In the genomic region with DNA sequence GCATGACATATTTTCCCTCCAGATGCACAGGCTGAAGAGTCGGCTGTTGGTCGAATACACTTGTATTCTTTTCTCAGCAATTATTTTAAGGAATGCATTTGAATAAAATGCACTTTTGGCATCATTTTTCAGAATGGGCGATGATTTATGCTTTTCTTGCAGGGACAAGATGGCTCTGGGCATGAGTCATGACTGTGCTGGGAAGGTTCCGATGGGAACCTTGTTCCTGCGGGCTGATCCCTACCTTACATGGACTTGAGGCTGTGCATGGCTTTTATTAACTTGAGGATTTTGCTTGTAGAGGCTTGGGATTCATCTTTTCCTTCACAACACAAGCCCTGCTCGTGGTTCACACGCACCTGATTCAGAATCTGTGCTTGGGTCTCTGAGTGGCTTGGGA, we compare ENCODE assay signal across 25 mouse cellular contexts.
DNase-seq lines count a peak whose midpoint lies in the region; ATAC-seq and TF ChIP-seq lines count a peak whose summit lies in the region.
"Had no signal": no experiment of that assay in that cellular context is flagged by ENCODE, and none has a peak within 500 bp of the region (broad histone marks: within the 10 kb centered on the region; RNA-seq: fewer than 3 reads in every experiment).

No protein-coding gene starts in this region.

- H3K4me3 ChIP-seq in lung, embryonic 14.5 days (ENCODE audit: low read depth, low read length), result no peak overlapping the region
- no peak overlapping the region for H3K4me3 ChIP-seq in embryonic fibroblast, embryonic 13.5 days (ENCODE audit: insufficient read depth, low read length)
- H3K4me3 ChIP-seq: embryonic facial prominence, embryonic 12.5 days; forebrain, embryonic 15.5 days; heart, embryonic 15.5 days; hindbrain, embryonic 13.5 days; midbrain, embryonic 12.5 days had no signal

- H3K4me2 ChIP-seq in lung, embryonic 14.5 days, result no peak overlapping the region
- H3K4me2 ChIP-seq: embryonic facial prominence, embryonic 12.5 days; forebrain, embryonic 15.5 days; heart, embryonic 15.5 days; hindbrain, embryonic 13.5 days; midbrain, embryonic 12.5 days had no signal

- DNase-seq in adrenal gland, postnatal 10 days, result peak; percentile 3
- DNase-seq in adrenal gland, postnatal 14 days, result no peak
- DNase-seq in lung, embryonic 14.5 days, result peak; percentile 5
- no peak for DNase-seq in lung, postnatal 4 days
- no peak for DNase-seq in right cerebral cortex, postnatal 10 days (ENCODE audit: low spot score in 2 of 2)
- no peak for DNase-seq in layer of hippocampus, adult 18-20 months (ENCODE audit: low spot score in 2 of 2)
- DNase-seq: adrenal gland, postnatal 25 days; cerebellum, adult 11-12 months; cerebellum, postnatal 10 days; heart, postnatal 36 days; kidney, adult 18-20 months; kidney, postnatal 10 days; left cerebral cortex, postnatal 4 days; lung, adult 18-20 months; lung, postnatal 14 days; right cerebral cortex, postnatal 14 days; spleen, adult 18-20 months had no signal

- no peaks in the 10 kb centered on the region for H3K4me1 ChIP-seq in lung, embryonic 14.5 days (ENCODE audit: insufficient read depth)
- peaks cover 9% of the 10 kb centered on the region for H3K4me1 ChIP-seq in embryonic fibroblast, embryonic 13.5 days (ENCODE audit: control insufficient read depth, insufficient read depth, low read length)
- H3K4me1 ChIP-seq: embryonic facial prominence, embryonic 12.5 days; forebrain, embryonic 15.5 days; heart, embryonic 15.5 days; hindbrain, embryonic 13.5 days; midbrain, embryonic 12.5 days had no signal

- no peaks in the 10 kb centered on the region for H3K36me3 ChIP-seq in lung, embryonic 14.5 days (ENCODE audit: insufficient read depth)
- H3K36me3 ChIP-seq: embryonic facial prominence, embryonic 12.5 days; forebrain, embryonic 15.5 days; G1E; heart, embryonic 15.5 days; hindbrain, embryonic 13.5 days; midbrain, embryonic 12.5 days had no signal

- no peak for ATAC-seq in lung, embryonic 14.5 days (ENCODE audit: insufficient read depth)
- ATAC-seq: forebrain, embryonic 15.5 days had no signal

- no peak for TF ChIP-seq CTCF in lung, embryonic 14.5 days (IDR thresholded peaks at IDR 0.05; ENCODE audit: low read depth)
- TF ChIP-seq CTCF in embryonic fibroblast, embryonic 13.5 days (IDR thresholded peaks at IDR 0.05; ENCODE audit: borderline replicate concordance, insufficient read depth, low read length), result no peak

- WGBS in lung, embryonic 14.5 days, result 85% methylated on average over 7 of the region's 7 CpGs

- no peaks in the 10 kb centered on the region for H3K27me3 ChIP-seq in lung, embryonic 14.5 days (ENCODE audit: insufficient read depth, low read length)
- H3K27me3 ChIP-seq: CH12.LX; embryonic facial prominence, embryonic 12.5 days; forebrain, embryonic 15.5 days; heart, embryonic 15.5 days; hindbrain, embryonic 13.5 days; midbrain, embryonic 12.5 days had no signal

- no peak overlapping the region for H3K27ac ChIP-seq in lung, embryonic 14.5 days (ENCODE audit: low read depth)
- peak overlapping the region; percentile 93 for H3K27ac ChIP-seq in embryonic fibroblast, embryonic 13.5 days (ENCODE audit: insufficient read depth, low read length)
- H3K27ac ChIP-seq: embryonic facial prominence, embryonic 12.5 days; forebrain, embryonic 15.5 days; heart, embryonic 15.5 days; hindbrain, embryonic 13.5 days; midbrain, embryonic 12.5 days had no signal

- H3K9me3 ChIP-seq in lung, embryonic 14.5 days (ENCODE audit: low read depth, low read length), result no peaks in the 10 kb centered on the region
- H3K9me3 ChIP-seq: embryonic facial prominence, embryonic 12.5 days; forebrain, embryonic 15.5 days; heart, embryonic 15.5 days; hindbrain, embryonic 13.5 days; midbrain, embryonic 12.5 days had no signal

- no peak for TF ChIP-seq POLR2A in embryonic fibroblast, embryonic 13.5 days (IDR thresholded peaks at IDR 0.05; ENCODE audit: low read depth, low read length)

- no peak overlapping the region for H3K9ac ChIP-seq in lung, embryonic 14.5 days
- H3K9ac ChIP-seq: embryonic facial prominence, embryonic 12.5 days; forebrain, embryonic 15.5 days; heart, embryonic 15.5 days; hindbrain, embryonic 13.5 days; midbrain, embryonic 12.5 days had no signal

Comparison
In these comparisons a context has a peak if more than half of its experiments do, and no peak if none do; other contexts are left out.
1. DNase-seq: peak in adrenal gland, postnatal 10 days (single experiment) and lung, embryonic 14.5 days (single experiment); none in adrenal gland, postnatal 14 days (single experiment), lung, postnatal 4 days (0 of 2), right cerebral cortex, postnatal 10 days (0 of 2) and layer of hippocampus, adult 18-20 months (0 of 2).